Mouse (Mus musculus): ENCODE results near the gene Vps25.

Vps25 gene

DNA sequence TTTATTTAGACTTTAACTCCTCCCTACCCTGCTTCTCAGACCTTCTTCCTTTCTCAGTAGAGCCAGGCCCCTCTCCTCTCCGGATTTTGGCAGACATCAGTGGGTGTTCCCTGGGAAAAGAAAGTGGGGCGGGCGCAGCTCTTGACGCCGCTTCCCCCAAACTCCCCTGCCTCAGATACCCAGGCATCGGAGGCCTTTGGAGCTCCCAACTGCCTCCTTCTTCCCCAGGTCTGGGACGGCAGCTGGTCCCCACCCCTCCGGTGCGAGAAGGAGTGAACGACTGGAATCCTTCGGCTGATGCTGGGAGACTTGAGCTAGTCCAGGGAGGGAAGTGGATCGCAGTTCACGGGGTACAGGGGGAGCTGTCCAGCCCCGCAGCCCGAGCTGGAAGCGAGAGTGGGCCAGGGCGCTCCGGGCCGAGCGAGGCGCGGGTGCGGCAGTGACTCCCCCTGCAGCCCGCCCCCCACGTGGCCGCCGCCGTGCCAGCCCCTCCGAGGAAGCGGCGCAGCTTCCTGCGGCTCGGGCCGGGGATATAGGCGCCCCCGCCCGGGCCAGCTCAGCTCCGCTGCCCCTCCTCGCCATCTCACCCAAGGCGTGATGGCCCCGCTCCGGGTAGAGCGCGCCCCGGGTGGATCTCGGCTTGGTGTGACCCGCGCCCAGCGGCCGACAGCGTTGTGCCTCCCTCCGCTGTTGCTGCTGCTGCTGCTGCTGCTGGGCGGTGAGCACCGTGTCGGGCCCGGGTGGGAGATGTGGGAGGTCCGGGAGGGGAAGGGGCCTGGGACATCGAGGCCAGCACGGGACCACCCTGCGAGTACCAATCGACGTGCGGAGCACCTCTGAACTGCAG, 7.4 kb upstream of the Vps25 start, which contains the start of gene Ramp2:
Gene Ramp2 (plus strand): TSS at position 174 of the 847 bp plus-strand sequence.
- no peak for DNase-seq

DNA sequence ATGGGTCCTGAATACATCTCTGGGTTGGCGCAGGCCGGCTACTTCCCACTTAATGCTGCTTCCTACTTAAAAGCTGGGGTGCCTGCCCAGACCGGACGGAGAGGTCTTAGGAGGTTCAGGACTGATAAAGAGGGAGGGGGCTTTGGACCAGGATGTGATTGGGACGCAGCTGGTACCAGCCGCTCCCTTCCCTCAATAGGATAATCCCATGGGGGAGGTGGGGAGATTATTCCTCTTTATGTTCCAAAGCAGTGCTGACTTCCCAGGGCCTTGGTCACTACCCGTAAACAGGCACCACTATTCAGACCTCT, 6.8 kb upstream of the Vps25 start:
- no peak for DNase-seq

DNA sequence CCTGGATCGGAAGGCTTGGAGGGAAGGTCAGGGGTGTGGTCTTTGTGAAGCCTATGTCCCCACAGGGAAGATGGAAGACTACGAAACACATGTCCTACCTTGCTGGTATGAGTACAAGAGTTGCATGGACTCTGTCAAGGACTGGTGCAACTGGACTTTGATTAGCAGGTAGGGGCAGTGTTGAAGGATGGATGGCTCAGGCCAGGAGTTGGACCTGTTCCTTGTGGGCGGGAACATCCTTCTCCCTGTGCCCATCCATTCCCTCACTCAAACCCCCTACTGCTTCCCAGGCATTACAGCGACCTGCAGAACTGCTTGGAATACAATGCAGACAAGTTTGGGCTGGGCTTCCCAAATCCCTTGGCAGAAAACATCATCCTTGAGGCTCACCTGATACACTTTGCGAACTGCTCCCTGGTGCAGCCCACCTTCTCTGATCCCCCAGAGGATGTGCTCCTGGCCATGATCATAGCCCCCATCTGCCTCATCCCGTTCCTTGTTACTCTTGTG, 5.9 kb upstream of the Vps25 start:
- DNase-seq, result no peak

DNA sequence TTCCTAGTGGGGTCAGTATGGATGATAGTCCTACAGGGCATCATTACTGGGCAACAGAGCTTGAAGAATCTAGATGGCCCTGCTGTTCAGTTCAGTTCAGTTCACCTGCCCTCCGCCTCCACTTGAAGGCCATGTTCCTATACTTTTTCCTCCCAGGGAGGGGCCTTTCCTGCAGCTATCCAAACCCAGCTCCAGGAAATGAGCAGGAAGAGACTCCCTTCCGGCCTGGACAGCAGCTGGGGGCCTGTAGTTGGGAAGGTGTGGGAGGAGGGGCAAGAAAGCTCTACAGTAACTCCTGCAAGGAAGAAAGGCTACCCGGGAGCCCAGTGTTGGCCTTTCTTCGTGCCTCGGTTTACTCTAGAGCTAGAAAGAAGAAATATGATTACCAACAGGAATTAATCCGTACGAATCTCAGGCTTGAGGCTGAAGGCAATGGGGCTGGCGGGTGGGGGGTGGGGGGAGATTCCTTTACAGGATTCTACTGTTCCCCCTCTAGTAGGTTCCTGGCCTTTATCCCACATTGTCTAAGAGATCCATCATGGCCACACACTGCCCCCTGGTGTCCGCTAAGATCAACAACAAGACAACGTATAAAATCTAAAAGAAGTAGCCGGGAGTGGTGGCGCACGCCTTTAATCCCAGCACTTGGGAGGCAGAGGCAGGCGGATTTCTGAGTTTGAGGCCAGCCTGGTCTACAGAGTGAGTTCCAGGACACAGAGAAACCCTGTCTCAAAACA, 5.1 kb upstream of the Vps25 start:
- DNase-seq, result peak; percentile 52

DNA sequence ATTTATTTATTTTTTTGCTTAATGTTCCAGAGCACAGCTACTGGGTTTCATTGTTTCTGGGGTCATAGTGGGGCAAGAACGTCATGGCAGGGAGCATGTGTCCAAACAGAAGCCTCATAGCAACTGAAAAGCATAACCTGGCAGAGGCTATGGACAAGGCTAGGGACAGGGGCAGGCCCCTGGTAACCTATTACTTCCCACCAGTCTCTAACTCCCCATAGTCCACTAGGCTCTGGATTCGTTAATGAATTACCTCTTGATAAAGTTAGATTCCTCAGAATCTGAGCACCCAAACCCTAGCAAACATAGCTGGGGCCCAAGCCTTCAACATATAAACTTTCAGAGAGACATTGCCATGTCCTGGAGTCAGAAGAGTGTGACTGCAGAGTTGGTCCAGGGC, 2.5 kb upstream of the Vps25 start:
- no peak for DNase-seq

DNA sequence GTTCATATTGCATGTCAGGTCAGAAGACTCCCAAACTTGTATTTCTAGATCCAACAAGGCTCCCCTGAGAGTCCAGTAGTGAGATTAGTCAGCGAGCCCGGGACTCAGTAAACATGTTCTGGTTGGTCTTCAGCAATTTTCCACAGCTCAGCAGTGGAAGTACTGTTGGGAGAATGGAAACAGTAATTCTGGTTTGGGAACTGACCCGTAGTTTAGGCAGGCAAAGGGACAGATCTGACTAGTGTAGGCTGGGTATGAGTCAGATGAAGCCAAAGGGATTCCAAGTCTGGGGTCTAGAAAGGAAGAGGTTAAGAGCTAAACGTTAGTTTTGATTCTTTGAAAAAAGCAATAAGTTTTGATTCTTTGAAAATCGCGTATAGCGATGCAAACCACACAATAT, 566 bp upstream of the Vps25 start:
- DNase-seq, result no peak

DNA sequence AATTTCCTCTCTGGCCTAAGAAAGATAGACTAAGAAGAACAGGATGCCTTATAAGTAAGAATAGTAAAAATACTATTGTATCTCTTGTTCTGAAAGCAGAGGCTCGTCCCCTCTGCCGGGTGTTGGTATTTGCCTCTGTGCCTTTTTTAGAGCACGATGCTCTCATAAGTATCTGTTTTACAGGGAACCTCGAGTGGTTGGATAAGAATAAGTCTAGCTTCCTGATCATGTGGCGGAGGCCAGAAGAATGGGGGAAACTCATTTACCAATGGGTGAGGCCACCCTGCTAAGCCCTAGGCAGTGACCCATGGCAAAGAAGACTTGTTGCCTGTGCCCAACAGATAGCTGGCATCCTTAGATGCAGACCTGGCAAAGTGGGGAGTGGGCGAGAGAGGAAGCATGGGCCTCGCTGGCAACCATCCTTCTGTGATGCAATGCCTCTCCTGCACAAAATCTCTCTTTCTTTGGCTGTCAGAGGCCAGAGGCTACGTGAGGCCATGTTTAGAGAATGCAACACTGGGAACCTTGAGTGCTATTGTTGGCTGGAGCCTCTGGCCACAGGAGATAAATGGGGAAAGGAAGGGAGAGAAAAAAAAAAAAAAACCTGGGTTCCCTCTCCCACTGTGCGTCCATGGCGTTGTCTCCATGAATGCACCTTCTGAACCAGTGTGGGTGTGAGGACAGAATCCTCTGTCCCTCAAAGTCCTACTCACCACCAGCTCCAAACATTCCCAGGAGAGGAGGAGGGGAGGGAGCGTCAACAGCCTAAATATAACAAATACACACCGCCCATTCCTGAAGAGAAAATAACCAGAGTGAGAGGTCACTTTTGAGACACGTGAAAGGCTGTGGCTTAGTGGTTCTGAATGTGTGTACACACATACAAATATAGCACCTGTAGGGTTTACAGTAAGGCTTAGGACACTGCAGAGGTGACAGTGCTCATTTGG, 2.6 kb downstream of the Vps25 start:
- DNase-seq, result peak; percentile 12

DNA sequence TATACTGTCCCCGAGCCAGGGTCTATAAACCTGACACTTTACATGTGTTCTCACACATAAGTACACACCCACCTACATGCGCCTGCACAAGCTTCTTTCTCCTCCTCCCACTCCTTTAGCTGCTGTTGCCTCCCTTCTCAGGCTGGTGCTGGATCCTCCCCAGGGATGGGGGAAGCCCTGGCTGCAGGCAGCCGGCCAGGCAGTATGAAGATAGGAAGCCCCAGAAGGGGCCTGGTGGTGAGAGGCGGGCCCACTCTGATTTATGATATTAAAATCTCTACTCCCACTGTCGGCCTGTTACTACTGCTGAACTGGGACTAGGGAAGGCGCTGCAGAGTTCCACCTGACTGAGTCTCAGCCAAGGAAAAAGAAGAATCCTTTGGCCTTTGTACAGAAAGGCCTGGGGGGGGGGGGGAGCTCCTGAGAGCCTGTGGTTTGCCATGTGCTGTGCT, 5.8 kb downstream of the Vps25 start:
- no peak for DNase-seq

DNA sequence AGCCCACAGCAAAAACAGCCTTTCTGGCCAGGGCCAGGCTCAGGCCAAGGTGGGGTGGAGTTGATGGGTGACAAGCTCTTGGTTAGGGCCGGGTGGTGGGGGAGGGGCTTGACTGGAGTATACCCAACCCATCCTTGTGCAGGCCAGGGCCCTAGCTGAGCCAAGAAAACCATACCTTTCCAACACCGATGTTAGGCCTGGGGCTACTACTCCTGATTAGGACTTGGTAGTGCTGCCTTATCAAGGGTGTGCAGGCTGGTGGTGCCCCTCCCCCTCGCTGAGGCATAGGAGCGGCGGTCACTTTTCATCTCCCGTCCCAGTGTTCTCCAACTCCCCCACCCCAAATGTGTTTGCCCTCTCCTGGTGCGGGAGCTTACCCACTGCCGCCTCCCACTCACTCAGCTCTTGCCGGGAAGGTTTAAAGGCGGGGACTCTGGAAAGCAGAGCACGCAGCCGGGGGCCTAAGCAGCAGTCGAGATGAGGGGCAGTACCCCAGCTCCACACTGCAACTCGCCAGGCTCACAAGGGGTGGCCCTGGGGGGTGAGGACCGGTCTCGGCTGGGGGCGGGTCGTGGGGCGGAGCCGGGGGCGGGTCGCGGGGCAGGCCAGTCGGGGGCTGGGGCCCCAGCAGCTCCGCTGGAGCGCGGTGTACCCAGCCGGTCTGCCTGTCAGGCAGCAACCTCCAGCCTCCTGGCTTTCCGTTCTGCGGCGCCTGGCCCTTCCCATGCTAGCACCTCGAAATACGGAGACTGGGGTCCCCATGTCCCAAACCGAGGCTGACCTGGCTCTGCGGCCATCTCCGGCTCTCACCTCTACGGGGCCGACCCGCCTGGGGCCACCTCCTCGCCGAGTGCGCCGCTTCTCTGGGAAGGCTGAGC, 6.7 kb downstream of the Vps25 start, which contains the start of gene Wnk4:
Gene Wnk4 (plus strand): TSS at position 620 of the 878 bp plus-strand sequence.
- DNase-seq, result no peak

DNA sequence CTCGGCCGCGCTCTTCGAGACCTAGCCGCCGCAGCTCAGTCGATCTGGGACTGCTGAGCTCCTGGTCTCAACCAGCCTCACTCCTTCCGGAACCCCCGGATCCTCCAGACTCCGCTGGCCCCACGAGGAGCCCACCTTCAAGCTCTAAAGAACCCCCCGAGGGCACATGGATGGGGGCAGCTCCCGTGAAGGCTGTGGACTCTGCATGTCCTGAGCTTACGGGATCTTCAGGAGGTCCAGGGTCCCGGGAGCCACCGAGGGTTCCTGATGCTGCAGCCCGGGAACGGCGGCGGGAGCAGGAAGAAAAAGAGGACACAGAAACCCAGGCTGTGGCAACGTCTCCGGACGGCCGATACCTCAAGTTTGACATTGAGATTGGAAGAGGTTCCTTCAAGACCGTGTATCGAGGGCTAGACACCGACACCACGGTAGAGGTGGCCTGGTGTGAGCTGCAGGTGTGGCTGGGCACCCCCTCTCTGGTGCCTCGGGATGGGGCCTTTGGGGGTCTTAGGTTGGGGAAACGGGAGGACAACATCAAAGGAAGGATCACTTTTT, 7.4 kb downstream of the Vps25 start:
- DNase-seq, result no peak

DNA sequence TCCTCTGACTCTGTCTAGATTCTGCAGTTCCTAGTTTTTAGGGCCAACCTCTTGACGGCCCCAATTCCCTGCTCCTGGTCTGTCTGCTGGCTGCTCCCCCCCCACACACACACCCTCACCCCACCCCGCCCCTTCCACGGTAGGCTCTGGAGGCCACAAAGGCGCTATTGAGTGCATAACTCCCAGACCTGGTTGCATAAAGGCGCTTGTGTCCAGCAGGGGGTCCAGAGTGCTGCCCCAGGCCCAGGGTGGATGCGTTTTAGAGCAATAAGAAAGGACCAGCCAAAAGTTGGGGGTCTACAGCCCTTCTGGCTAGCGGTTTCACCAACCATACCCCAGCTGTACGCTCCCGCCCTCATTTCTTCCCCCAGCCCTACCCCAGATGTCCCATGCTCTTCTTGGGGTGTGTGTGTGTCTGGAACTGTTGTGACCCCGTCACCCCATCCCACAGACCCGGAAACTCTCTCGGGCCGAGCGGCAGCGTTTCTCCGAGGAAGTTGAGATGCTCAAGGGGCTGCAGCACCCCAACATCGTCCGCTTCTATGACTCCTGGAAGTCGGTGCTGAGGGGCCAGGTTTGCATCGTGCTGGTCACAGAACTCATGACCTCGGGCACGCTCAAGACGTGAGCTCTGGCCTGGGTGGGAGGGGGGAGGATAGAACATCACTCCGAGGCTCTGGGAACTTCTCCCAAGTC, 8.9 kb downstream of the Vps25 start:
- DNase-seq, result no peak

DNA sequence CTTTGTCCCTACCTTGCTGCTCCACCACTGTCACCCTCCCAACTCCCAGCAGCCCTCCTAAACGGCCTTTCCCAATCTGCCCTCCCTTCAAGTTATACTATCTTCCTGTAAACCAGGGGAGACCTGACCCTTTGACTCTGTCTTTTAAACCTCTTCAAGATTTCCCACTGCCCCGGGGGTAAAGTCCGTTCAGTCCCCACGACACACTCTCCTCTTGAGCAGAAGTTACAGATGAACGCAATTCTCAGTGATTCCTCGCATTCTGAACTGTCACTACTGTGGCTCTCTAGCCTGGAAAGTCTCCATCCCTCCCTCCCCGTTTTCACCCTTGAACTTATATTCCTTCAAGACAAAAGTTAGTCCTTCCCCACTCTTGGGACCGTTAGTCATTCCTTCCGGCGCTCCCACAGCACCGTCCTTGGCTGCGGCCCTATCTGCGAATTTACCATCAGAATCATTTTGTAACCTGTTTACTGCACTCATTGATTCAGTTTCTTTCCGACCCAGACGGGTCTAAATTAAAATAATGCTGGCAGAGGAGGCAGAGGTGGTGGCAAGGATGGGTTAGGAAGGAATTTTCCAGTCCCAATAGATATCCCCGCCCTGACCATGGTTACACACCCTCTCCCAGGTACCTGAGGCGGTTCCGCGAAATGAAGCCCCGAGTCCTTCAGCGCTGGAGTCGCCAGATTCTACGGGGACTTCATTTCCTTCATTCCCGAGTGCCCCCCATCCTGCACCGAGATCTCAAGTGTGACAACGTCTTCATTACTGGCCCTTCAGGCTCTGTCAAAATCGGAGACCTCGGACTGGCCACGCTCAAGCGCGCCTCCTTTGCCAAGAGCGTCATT, 9.9 kb downstream of the Vps25 start:
- DNase-seq, result no peak

DNA sequence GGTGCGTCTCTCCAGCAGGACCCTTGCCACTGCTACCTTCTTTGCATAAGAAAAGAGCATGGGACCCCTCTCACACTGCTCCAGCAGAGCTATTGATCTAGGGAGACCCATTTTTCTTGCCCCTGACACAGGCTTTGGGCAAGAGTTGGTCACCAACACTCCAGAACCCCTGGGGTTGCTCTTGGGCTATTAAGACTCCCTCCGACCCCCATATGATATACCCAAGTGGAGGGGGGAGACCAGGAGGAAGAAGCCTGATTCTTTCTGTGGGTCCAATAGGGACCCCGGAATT, 10.4 kb downstream of the Vps25 start:
- no peak for DNase-seq

DNA sequence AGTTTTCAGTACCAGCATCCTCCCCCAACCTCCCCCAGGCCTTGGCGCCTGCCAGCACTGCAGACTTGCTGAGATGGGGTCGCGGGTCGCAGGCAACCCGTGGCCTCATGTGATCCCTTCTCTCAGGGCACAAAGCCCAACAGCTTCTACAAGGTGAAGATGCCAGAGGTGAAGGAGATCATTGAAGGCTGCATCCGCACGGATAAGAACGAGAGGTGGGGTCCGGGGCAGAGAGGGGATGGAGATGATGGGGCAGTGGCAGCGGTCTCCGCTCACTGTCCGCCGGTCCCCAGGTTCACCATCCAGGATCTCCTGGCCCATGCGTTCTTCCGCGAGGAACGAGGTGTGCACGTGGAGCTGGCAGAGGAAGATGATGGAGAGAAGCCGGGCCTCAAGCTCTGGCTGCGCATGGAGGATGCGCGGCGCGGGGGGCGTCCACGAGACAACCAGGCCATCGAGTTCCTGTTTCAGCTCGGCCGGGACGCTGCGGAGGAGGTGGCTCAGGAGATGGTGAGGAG, 11.5 kb downstream of the Vps25 start:
- no peak for DNase-seq

DNA sequence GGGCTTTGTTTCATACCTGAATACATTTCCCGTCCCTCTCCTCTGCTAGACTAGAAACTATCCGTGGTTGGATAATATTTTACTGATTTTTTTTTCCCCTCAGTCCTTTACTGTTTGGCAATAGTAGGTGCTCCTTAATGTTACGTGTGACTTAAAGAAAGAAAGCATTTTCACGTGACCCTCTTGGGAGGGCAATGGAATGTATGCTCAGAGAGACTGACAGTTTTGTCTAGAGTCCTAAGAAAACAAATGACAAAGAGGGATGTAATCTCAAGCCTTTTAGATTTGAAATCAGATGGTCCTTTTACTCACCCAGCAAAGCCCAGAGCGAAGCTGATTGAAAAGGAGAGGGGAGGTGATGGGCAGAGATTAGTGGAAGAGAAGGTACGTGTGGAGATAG, 12.4 kb downstream of the Vps25 start:
- no peak for DNase-seq

DNA sequence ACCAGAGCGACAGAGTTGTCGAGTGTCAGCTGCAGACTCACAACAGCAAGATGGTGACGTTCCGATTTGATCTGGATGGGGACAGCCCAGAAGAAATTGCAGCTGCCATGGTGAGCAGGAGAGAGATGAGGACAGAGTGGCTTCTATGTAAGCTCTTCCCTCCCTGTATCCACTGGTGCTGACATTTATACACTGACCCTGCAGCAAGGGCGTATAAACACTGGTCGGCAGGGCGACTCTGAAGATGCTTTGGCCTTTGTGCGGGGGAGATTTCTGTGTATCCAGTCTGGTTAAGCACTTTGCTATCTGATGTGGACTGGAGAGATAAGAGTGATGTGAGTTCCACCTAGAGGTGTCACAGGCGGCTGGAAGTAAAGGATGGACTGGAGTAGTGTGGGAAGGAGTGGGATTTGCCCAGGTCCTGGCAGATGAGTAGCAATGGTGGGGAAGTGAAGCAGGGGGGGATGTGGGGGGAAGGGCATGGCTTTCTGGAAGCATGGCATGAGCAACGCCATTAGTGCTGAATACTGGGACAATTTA, 16.1 kb downstream of the Vps25 start:
- no peak for DNase-seq

DNA sequence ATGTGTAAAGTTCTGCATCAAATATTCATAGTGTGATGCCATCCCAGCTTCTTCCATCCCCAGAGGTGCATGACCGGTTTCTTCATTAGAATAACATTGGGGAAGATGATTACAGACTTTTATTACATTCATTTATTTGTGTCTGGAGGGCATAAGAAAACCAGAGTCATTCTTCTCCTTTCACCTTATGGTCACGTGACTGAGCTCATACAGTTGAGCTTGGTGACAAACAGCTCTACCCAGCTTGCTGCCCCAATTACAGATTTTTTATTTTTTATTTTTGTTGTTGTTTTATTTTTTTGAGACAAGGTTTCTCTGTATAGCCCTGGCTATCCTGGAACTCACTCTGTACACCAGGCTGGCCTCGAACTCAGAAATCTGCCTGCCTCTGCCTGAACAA, 18.9 kb downstream of the Vps25 start:
- DNase-seq, result no peak

DNA sequence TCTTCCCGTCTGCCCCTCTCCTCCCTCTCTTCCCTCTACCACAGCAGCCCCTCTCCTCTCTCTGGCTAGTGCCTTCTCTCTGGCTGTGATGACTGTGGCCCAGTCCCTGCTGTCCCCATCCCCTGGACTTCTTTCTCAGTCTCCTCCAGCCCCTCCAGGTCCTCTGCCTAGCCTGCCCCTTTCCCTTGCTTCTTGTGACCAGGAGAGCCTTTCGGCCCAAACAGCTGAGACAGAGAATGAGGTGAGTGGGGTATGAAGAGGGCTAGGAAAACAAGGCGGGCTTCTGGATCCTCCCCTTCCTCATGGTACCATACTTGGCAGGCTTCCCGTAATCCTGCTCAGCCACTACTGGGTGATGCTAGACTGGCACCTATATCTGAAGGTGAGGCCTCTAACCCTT, 21.8 kb downstream of the Vps25 start:
- DNase-seq, result no peak

DNA sequence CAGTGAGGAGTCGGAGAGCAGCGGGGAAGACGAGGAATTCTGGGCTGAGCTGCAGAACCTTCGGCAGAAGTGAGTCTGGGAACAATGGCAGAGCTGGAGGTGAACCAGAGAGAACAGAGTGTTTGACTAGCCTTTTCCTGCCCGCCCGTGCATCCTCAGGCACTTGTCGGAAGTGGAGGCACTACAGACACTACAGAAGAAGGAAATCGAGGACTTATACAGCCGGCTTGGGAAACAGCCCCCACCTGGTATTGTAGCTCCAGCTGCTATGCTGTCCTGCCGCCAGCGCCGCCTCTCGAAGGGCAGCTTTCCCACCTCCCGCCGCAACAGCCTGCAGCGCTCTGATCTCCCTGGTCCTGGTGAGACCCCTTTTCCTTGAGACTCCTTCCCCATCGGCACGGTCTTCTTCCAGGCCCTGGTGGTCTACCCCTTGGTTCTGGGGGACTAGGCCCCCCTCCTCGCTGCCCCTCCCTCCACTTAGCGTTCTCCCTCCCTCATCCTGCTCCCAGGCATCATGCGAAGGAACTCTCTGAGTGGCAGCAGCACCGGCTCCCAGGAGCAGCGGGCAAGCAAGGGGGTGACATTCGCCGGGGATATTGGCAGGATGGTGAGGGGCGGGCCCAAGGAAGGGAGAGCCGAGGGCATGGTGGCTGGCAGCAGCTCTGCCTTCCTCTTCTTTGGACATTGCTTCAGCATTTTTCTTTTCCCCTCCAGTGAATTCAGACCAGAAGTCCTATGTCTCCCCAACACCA, 23.0 kb downstream of the Vps25 start:
- no peak for DNase-seq
